Mouse (Mus musculus) lung, adult 2 months (tissue): ENCODE measurements around the gene Haus4.

ENCODE experiments used
- CTCF ChIP-seq: fragments of 200-500 bp; IDR thresholded peaks from 2 replicates; pipeline ENCODE4 v1.5.1; 2011; ENCODE audit warnings: mild to moderate bottlenecking, low read length, control low read depth; ENCODE audit not compliant: insufficient read depth
- POLR2A ChIP-seq: fragments of 200-500 bp; IDR thresholded peaks from 2 replicates; pipeline ENCODE4 v1.6.1; 2011; ENCODE audit warnings: low read depth, mild to moderate bottlenecking, control low read depth, low read length, borderline replicate concordance; ENCODE audit errors: extremely low read depth

DNA sequence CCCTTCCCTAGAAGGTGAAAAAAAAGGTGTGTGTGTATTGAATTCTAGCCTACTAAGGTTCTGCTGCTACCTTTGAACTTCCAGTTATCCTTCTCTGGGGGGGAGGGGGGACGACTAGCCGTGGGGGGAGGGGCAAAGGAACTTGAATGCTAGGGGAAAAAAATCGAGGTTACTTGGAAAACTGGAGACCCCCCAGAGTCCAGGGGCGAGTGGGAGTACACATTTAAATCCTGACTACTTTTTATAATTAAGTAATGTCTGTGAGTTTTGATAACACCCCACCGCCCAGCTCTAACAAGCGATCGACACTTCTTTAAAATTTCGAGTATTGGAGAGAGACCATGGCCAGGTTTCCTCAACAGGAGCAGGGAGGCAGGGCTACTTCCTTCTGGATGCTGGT lies 20.6 kb upstream of the Haus4 start:
- TF ChIP-seq POLR2A (no peak), CTCF (no peak)
